ENCODE assay signal across 8 mouse cellular contexts in genomic region chr13:6647067-6647991, GRCm38 (mm10). TPM values are rescaled to one million over a fixed set of nuclear protein-coding genes. Genes with fewer than 3 reads are reported as not detected.
DNase-seq lines count a peak whose midpoint lies in the region; ATAC-seq and TF ChIP-seq lines count a peak whose summit lies in the region.

No protein-coding gene starts in this region.

- peak overlapping the region; percentile 99 for H3K4me2 ChIP-seq in heart, embryonic 16.5 days (ENCODE audit: low read depth, low read length)
- peak overlapping the region; percentile 90 for H3K4me2 ChIP-seq in liver, postnatal 0 days (ENCODE audit: low read depth, low read length)
- peak overlapping the region; percentile 99 for H3K4me2 ChIP-seq in neural tube, embryonic 11.5 days (ENCODE audit: low read depth)

- H3K9me3 ChIP-seq in embryonic facial prominence, embryonic 10.5 days, result no peaks in the 10 kb centered on the region
- no peaks in the 10 kb centered on the region for H3K9me3 ChIP-seq in heart, embryonic 16.5 days (replicated peaks; ENCODE audit: control insufficient read depth, low read length)
- no peaks in the 10 kb centered on the region for H3K9me3 ChIP-seq in liver, postnatal 0 days (ENCODE audit: low read length)
- no peaks in the 10 kb centered on the region for H3K9me3 ChIP-seq in neural tube, embryonic 11.5 days (ENCODE audit: control insufficient read depth, low read length)

- peak; percentile 80 to 82 for DNase-seq in CD8-positive naive resting alpha-beta T cell, adult 2 months (ENCODE audit: low read depth in 2 of 2, low spot score in 2 of 2)
- peak; percentile 68 for DNase-seq in adrenal gland, adult 8-10 months
- DNase-seq in embryonic facial prominence, embryonic 10.5 days (ENCODE audit: low spot score), result peak; percentile 46
- peak; percentile 65 to 83 for DNase-seq in kidney, postnatal 25 days
- DNase-seq in liver, postnatal 0 days, result peak; percentile 64
- peak; percentile 38 for DNase-seq in neural tube, embryonic 11.5 days (ENCODE audit: low spot score)
- DNase-seq in thymus, adult 18-20 months, result peak; percentile 79 to 86

- H3K36me3 ChIP-seq in embryonic facial prominence, embryonic 10.5 days (replicated peaks), result no peaks in the 10 kb centered on the region
- no peaks in the 10 kb centered on the region for H3K36me3 ChIP-seq in heart, embryonic 16.5 days (ENCODE audit: control insufficient read depth, insufficient read depth)
- no peaks in the 10 kb centered on the region for H3K36me3 ChIP-seq in liver, postnatal 0 days (replicated peaks; ENCODE audit: insufficient read depth, low read length)
- H3K36me3 ChIP-seq in neural tube, embryonic 11.5 days (ENCODE audit: control insufficient read depth, insufficient read depth, low read length), result no peaks in the 10 kb centered on the region

- under 1% methylated on average over 39 of the region's 39 CpGs for WGBS in embryonic facial prominence, embryonic 10.5 days
- under 1% methylated on average over 39 of the region's 39 CpGs for WGBS in heart, embryonic 16.5 days
- under 1% methylated on average over 39 of the region's 39 CpGs for WGBS in liver, postnatal 0 days (ENCODE audit: insufficient replicate concordance)
- WGBS in neural tube, embryonic 11.5 days, result under 1% methylated on average over 39 of the region's 39 CpGs

- TF ChIP-seq CTCF in liver, postnatal 0 days (IDR thresholded peaks at IDR 0.05; ENCODE audit: low read depth), result no peak

- peak overlapping the region; percentile 59; the same call in 1 of the 2 replicates for H3K27ac ChIP-seq in embryonic facial prominence, embryonic 10.5 days (replicated peaks)
- H3K27ac ChIP-seq in heart, embryonic 16.5 days (ENCODE audit: low read length), result peak overlapping the region; percentile 96
- H3K27ac ChIP-seq in liver, postnatal 0 days (ENCODE audit: low read depth), result peak overlapping the region; percentile 45; the same call in 1 of the 2 replicates
- H3K27ac ChIP-seq in neural tube, embryonic 11.5 days (ENCODE audit: low read depth, low read length), result no peak overlapping the region

- peak overlapping the region; percentile 86 for H3K9ac ChIP-seq in heart, embryonic 16.5 days (ENCODE audit: low read length)
- peak overlapping the region; percentile 59 for H3K9ac ChIP-seq in liver, postnatal 0 days (replicated peaks)
- H3K9ac ChIP-seq in neural tube, embryonic 11.5 days (ENCODE audit: low read length), result peak overlapping the region; percentile 35

- peaks cover 21% of the 10 kb centered on the region for H3K27me3 ChIP-seq in embryonic facial prominence, embryonic 10.5 days (replicated peaks; ENCODE audit: low read depth, poor library complexity, severe bottlenecking)
- no peaks in the 10 kb centered on the region for H3K27me3 ChIP-seq in heart, embryonic 16.5 days (ENCODE audit: control insufficient read depth, insufficient read depth, low read length)
- no peaks in the 10 kb centered on the region for H3K27me3 ChIP-seq in liver, postnatal 0 days (ENCODE audit: insufficient read depth, low read length)
- H3K27me3 ChIP-seq in neural tube, embryonic 11.5 days (ENCODE audit: control insufficient read depth, insufficient read depth, low read length), result no peaks in the 10 kb centered on the region

- TF ChIP-seq EP300 in liver, postnatal 0 days (IDR thresholded peaks at IDR 0.05; ENCODE audit: low read depth), result no peak

- peak; percentile 84 for ATAC-seq in heart, embryonic 16.5 days (replicated peaks; ENCODE audit: extremely low read depth, insufficient read depth, low FRiP score)
- ATAC-seq in liver, postnatal 0 days, result peak; percentile 68
- ATAC-seq in neural tube, embryonic 11.5 days (ENCODE audit: insufficient read depth, low FRiP score, low TSS enrichment), result peak; percentile 23

- peaks cover 26% of the 10 kb centered on the region for H3K4me1 ChIP-seq in embryonic facial prominence, embryonic 10.5 days
- H3K4me1 ChIP-seq in heart, embryonic 16.5 days (ENCODE audit: control insufficient read depth, insufficient read depth, low read length), result peaks cover 17% of the 10 kb centered on the region
- peaks cover 19% of the 10 kb centered on the region for H3K4me1 ChIP-seq in liver, postnatal 0 days (ENCODE audit: insufficient read depth)
- H3K4me1 ChIP-seq in neural tube, embryonic 11.5 days (ENCODE audit: control insufficient read depth, insufficient read depth, low read length), result no peaks in the 10 kb centered on the region

- H3K4me3 ChIP-seq in embryonic facial prominence, embryonic 10.5 days, result peak overlapping the region; percentile 73
- H3K4me3 ChIP-seq in heart, embryonic 16.5 days (ENCODE audit: low read length), result peak overlapping the region; percentile 89
- H3K4me3 ChIP-seq in liver, postnatal 0 days (ENCODE audit: low read depth, low read length), result peak overlapping the region; percentile 59
- peak overlapping the region; percentile 49 for H3K4me3 ChIP-seq in neural tube, embryonic 11.5 days (ENCODE audit: low read depth, low read length)

RNA-seq across cellular contexts. Expression of gene Pfkp, which starts 1.2 kb away (rescaled TPM):
- total RNA-seq in adrenal gland, adult 8-10 months (2022), result 10 to 100 TPM; 47.7 to 91.4 (median 68.9) TPM
- polyA plus RNA-seq in embryonic facial prominence, embryonic 10.5 days (2016; fragmentation: Nextera tagmentation; extraction: Ambion mirVana), result 12.5 and 13.2 TPM in 2 replicates
- 201 and 224 TPM in 2 replicates for polyA plus RNA-seq in heart, embryonic 16.5 days (2015; fragmentation: Nextera tagmentation; extraction: Ambion mirVana)
- polyA plus RNA-seq in liver, postnatal 0 days (2015; fragmentation: Nextera tagmentation; extraction: Ambion mirVana), result 3.7 and 4.9 TPM in 2 replicates
- 40.9 and 51.5 TPM in 2 replicates for polyA plus RNA-seq in neural tube, embryonic 11.5 days (2014; fragmentation: Nextera tagmentation; extraction: Ambion mirVana)

Comparison
In these comparisons a context has a peak if more than half of its experiments do, and no peak if none do; other contexts are left out.
1. ATAC-seq: peak in every context shown above with its lines; median percentile 84 in heart, embryonic 16.5 days; 68 in liver, postnatal 0 days; 23 in neural tube, embryonic 11.5 days.
2. H3K9ac ChIP-seq: peak in every context shown above with its lines; median percentile 86 in heart, embryonic 16.5 days; 59 in liver, postnatal 0 days; 35 in neural tube, embryonic 11.5 days.